Mouse (Mus musculus): ENCODE measurements at regions not wholly inside any gene's neighbourhood (a gene's known extent, or its start where the extent isn't known, plus 50 kb on each side); places are given as distances from the start of the nearest gene placed in this dataset.
A peak's percentile ranks its signal among the peaks of the same experiment; 100 is the strongest.
"Not testable (repeated sequence)": the region's sequence is repeated elsewhere in the genome, so short reads cannot be mapped to it uniquely, and the experiment has no call there.

DNA sequence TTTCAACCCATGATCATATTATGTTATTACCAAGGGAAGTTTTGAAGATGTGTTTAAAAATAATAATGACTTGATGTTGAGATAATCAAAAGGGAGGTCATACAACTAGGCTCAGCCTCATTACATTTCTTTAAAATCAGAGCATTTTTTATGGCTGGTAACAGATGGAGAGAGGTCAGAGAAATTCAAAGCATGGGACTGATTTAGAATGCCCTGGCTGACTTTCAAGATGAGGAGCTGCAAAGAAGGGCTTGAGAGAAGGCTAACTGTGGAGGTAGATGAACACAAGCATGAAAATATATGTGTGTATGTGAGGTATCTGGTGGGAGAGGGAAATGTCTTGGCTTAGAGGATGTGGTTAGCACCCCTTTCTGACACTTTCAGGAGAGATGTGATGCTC, 502.6 kb upstream of the Gdi2 start:
- DNase-seq: peak in 1 of 2 experiments; percentile 33

DNA sequence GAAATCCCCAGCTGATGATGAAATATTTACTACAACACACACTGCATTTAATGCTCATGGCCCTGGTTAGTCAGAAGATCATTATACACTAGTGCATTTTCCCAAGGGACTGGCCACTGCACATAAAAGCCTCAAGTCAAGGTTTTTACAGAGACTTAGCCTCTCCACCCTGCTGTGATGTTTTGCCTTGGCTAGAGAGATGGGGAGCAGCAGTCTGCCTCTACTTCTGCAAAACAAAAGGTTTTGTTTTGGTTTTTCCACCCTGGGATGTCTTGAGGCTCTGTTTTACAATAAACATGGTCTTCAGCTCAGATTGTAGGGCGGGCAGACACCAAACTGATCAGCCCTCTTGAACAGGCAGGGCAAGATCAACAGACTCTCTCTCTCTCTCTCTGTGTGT, 500.9 kb upstream of the Gdi2 start:
- DNase-seq: not testable (repeated sequence)

DNA sequence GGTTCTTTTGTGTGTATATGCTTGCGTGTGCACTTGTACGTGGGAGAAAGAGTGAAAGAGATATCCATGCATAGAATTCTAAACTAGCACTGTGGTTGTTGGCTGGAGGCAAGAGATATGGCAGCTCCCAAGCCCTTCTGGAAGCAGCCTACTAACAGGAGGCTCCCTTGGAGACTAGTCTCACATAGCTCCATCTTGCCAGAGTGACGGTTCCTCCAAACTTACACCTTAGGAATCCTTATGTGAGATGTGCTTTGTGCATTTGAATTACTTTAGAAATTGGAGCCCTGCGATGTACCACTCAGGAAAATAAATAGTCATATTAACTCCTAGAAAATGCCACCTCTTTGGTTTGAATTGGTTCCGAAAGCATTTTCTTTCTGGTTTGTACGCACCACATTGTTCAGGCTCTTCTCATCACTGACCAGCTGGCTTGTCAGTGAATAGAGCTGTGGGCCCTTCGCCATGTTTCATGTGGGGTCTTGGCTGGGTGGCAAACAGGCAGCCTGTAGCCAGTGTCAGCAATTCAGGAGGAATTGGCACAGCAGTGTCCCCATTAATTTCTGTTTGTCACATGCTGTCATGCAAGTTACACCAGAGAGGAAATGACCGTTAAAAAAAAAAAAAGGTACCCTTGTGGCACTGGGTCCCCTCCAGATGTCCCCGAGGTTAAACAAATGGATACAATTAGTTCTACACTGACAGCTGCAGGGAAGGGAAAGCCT, 491.3 kb upstream of the Gdi2 start:
- peak; percentile 33 to 39 for DNase-seq

DNA sequence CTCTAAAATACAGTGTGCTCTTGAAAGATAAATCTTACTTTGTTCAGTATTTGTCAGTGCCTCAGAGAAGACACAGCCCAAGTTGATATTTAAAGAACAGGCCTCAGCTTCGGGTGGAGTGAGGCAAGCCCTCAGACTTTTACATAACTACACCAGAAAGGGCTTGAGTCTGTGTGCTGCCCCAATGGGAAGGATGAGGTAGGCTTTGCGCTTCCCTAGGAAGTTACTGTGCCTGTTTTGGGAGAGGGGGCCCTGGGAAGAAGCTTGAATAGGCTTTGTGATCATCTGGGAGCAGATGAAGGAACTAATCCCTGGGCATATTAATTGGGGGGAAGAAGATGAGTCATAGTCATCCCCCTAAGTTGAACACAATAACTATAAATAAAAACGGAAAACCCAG, 454.4 kb upstream of the Gdi2 start:
- DNase-seq: not testable (repeated sequence)

DNA sequence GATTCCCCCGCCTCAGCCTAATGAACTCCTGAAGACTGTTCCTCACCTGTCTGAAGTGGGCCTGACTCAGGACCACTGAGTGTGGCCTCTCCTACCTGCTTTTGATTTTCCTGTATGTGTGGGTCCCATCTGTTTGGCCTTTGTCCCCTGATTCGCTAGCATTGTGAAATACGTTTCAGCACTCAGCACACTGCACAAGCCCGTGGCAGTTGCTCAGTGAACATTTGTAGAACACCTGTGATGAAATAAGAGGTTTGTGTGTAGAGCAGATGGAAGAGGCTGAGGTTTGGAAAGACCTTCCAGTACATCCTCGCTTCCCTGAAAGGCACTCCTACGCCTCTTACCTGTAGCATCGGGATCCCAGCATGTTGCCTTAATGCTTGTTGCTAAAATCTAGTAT, 447.9 kb upstream of the Gdi2 start:
- not testable (repeated sequence) for DNase-seq

DNA sequence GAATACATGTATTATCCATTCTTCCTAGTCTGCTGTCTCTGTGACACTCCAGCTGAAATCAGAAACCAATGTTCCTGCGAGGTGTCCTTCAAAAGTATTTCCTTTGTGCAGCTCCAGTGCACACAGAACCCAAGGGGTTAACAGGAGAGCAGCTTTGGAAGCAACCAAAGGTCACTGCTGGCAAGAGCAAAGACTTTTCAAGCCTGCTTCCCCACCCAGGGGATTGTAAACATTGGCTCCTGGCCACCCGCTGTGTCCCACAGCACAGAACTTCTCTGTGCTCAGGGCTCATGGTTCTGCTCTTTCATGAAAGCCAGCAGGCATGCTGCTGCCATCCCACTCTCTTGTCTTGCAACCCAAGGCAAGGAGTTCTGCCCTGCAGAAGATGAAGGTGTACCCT, 431.3 kb upstream of the Gdi2 start:
- not testable (repeated sequence) for DNase-seq

DNA sequence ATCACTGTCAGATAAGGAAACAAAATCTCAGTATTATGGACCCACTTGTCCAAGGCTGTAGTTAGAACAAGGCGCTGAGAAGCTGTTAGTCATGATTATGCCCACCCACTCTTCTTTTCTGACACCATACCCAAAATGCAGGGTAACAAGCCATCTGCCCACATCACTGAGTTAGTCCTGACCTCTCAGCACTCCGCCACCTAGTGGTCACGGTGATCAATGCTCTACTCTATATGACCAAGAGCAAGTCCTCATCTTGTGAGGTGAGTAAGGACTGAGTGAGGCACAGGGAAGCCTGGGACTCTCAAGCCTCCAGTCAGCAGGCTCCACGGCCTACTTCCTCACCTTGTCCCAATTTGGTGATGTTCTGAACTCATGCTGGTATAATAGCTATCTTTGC, 409.7 kb upstream of the Gdi2 start:
- DNase-seq: peak; percentile 15 to 22

DNA sequence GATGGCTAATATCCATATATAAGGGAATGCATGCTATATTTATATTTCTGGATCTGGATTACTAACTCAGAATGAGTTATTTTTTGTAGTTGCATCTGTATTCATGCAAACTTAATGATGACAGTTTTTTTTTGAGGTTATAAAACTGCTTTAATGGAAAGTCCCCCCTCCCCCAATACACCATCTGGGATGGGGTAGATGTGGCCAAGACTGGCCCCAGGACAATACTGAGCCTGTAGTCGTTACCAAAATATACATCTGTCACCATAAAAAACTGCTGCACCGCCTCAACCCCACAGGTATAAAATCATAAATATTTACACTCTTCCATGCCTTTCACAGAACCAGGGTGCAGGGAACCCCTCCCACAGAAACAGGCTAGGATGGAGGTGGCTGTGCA, 400.6 kb upstream of the Gdi2 start:
- not testable (repeated sequence) for DNase-seq

DNA sequence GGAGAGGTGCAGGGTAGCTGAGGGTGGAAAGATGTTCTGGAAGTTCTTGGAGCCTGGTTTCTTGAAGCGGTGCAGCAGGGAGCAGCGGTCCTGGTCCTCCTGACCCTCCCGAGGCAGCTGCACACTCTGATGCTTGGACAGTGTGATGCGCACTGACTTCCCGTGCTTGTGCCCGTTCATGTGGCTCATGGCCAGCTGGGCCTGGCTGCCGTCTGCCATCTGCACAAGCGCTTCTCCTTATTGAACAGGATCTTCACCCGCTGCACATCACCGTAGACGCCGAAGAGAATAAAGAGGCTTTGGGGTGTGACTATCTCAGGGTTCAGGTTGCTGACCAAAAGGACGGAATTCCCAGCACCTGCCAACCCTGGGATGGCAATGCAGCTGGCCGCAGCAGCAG, 399.2 kb upstream of the Gdi2 start:
- peak; percentile 39 to 63 for DNase-seq

DNA sequence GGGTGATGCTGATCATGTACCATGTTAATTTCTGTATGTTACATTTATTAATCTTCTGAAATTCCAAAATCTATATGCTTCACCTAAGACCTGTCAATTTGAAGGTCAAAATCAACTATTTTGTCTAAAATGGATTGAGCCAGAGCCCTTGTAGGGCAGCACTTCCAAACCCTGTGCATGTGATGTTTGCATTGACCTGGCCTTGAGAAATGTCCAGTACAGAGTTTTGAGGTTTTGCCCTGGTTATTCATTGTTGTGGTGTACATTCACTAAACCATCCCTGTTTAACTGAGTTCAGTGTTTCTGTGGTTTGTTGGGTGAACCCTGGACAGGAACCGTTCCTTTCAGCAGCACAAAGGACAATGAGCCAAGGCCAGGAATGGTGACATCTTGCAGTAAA, 392.4 kb upstream of the Gdi2 start:
- DNase-seq: not testable (repeated sequence)
